Mouse (Mus musculus) cerebellum, adult 2 months (tissue): ENCODE results near the gene Fam149b.

Source experiments
- CTCF ChIP-seq: fragments of 200-500 bp; IDR thresholded peaks from 2 replicates; pipeline ENCODE4 v1.5.1; 2011; ENCODE audit warnings: low read depth, mild to moderate bottlenecking, control low read depth, low read length, moderate library complexity, borderline replicate concordance; ENCODE audit not compliant: insufficient read depth
- POLR2A ChIP-seq: fragments of 200-500 bp; IDR thresholded peaks from 2 replicates; pipeline ENCODE4 v1.6.1; 2011; ENCODE audit warnings: low read length, control low read depth, borderline replicate concordance; ENCODE audit not compliant: insufficient read depth

GRCm38 (mm10) chr14:20431726-20432125, 83.8 kb downstream of the Fam149b start:
- TF ChIP-seq CTCF (no peak), POLR2A (no peak)
